Mouse (Mus musculus) megakaryocyte-erythroid progenitor cell, adult 5-6 weeks (primary cell): Measurements from ENCODE around the gene Med13l. TPM values are rescaled to one million over a fixed set of nuclear protein-coding genes. Genes with fewer than 3 reads are reported as not detected.

ENCODE experiments used
- ATAC-seq: replicated peaks from 2 replicates; pipeline ENCODE4 v1.8.0; 2016; ENCODE audit warnings: mild to moderate bottlenecking, inconsistent platforms; ENCODE audit not compliant: severe bottlenecking, poor library complexity, low FRiP score, low TSS enrichment
- total RNA-seq, 2 experiments: library from RNA; stranded (forward) in 1 of 2; stranded (reverse) in 1 of 2; fragments of 200-1000, 215-1000 nt in 1 of 2; fragments of >200 nt in 1 of 2; fragmentation: Nextera tagmentation in 1 of 2; gene quantifications; 2 replicates each; pipeline ENCODE4 v1.2.3; 2014 to 2017

Med13l gene
- total RNA-seq, 2 experiments from 2014 or later, result 11.3 to 25.9 TPM

- ATAC-seq, result peak; percentile 84
Measured at GRCm38 (mm10) chr5:118708215-118708949, 147.9 kb downstream of the Med13l start.

DNA sequence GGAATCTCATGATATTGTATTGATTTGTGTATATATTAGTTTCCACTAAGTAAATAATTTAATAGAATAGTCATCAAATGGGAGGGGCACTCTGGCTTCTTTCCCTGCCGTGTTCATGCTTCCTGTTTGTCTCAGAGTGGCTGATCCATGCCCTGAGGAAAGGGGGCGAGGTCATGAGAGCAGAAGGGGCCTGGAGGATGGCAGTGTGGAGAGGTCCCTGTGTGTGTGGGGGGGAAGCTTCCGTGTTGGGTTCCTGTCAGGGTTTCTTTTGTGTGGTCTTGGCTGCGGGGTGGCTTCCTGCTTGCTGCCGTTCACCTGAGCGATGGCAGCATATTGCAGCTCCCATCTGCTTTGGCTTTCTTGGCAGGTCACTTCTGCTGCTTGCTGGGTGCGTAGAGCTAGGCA is 149.4 kb downstream of the Med13l start:
- ATAC-seq, result no peak

DNA sequence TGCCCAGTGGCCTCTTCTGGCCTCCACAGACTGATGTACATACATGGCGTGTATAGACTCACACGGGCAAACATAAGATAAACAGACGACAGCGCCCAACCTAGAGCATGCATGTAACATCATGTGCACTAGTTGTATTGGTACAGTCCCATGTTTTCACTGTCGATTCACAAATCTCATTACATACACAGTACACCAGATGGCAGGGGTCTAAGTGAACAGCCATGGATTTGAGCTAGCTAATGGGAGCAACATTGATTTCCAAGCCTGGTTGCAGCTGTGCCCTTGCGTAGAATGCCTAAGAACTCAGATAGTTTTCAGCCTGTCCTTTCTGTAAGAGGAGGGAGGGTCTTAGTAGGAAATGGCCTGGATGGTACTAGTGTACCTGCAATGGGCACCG is 155.0 kb downstream of the Med13l start:
- no peak for ATAC-seq

DNA sequence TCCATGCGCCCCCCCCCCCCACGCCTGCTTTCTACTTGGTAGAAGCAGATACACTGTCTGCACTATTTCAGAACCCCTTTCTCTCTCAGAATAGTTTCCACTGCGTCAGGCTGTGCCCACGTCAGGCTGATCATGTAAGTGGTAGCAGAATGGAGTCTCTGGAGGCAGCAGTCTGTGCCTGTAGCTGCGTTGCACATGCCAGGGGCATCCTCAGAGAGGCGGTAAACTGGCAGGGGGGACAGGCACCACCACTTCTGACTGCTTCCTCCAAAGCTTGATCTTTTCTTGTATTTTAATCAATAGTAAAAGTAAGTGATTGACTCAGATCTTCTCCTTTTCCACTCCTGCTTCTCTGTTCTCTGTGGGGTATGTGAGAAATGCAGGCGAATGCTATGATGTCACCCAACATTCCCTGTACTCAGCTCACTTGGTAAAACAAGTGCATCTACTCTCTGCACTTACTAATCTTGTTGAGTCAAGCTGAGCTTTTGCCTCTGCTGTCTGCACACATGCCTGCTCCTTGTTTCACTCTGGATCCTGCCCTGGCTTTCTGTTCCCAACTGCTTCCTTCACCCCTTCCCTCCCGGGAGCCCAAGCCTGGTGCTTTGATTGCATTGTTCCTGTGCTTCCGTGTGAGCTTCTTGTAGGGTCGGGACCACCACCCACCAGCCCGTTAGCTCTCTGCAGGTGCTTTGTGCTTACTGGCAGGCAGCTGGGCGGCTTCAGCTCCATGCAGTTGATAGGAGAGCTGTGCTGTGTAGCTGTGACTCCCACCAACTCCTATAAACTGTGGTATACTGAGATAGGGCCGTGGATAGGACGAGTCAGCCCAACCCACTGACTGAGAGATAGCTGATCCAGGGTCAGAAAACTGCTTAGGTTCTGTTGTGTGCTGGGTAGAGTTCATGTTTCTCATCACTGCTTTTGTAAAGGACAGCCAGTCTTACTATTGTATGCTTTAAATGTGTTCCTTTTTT is 156.1 kb downstream of the Med13l start:
- peak; percentile 84 for ATAC-seq

GRCm38 (mm10) chr5:118717456-118717855 is 157.0 kb downstream of the Med13l start:
- no peak for ATAC-seq

DNA sequence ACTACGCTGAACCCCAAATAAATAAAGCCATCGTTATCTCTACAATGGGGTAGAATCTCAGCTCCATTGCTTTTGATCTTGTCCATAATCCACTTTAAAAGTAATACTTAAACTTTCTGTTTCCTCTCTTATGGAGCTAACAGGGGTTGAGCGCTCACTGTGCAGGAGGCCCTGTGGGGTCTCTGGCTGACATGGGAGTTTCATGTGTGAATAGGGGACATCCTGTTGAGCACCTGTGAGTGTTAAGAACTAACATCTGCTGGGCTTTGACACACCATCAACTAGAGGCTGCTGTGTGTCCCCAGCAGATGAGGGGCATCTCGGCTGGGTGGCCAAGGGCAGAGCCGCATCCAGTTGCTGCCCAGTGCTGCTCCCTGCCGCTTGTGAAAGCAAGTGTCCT is 157.6 kb downstream of the Med13l start:
- ATAC-seq, result no peak

DNA sequence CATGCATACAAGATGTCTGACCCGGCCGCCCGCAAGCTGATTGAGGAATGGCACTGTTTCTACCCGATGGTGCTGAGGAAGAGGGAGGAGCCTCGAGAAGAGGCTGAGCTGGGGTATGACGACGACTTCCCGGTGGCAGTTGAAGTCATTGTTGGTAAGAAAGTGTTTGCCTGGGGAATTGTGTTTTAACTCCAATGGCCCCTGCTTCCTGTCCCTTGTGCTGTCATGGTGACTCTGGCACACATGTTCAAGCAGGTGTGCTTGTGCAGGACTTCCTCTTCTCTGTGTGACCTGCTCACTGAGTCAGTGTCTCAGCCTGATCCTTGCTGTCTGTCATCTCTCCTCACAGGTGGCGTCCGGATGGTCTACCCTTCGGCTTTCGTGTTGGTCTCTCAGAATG is 160.9 kb downstream of the Med13l start:
- ATAC-seq, result no peak

DNA sequence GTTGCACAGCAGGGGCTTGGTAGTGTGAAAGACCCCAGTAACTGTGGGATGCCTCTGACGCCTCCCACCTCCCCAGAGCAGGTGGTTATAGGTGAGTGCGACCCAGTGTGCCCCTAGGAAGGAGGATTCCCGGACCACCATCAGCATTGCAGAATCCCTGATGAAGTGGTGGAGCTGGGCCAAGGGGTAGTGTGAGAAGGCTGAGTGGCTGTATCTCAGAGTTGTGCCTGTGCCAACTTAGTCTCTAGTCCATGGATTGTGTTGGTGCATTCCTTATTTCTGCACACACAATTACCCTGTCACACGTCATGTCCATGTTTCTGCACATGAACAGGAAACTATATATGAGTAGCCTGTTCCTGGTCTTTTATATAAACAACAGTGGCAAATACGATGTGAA is 161.4 kb downstream of the Med13l start:
- no peak for ATAC-seq

DNA sequence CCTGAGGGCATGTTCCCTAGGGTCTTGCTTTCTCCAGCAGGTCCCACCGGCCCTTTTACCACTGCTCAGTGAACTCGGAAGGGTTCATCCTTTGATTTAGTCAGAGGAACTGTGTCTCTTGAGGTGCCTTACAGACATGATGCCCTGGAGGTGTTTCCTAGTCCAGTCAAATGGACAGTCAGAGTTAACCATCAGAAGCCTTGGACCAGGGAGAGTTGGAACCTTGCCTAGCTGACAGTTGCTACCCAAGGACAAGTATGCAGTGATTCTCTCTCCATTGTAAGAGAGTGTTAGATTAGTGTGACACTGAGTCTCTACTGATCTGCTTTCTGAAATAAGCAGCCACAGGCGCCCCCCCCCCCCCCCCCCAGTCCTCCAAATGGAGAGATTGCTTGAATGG is 162.0 kb downstream of the Med13l start:
- ATAC-seq, result no peak

DNA sequence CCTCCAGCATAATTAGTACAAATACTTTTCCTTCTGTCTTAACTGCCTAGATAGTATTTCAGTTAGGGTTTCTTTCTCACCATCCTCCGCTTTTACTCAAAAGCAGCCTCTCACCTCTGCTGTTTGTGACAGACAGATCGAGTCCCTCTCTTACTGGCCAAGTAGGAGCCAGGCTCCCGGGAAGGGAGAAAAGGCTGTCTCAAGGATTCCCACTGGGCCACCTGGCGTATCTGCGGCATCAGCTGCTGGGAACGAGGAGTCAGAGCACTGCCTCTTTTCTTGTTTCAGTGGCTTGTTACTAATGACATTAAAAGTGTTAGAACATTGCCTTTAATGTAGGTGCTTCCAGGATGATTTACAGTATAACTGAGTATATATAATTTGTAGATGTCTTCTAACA is 164.9 kb downstream of the Med13l start:
- ATAC-seq, result no peak

DNA sequence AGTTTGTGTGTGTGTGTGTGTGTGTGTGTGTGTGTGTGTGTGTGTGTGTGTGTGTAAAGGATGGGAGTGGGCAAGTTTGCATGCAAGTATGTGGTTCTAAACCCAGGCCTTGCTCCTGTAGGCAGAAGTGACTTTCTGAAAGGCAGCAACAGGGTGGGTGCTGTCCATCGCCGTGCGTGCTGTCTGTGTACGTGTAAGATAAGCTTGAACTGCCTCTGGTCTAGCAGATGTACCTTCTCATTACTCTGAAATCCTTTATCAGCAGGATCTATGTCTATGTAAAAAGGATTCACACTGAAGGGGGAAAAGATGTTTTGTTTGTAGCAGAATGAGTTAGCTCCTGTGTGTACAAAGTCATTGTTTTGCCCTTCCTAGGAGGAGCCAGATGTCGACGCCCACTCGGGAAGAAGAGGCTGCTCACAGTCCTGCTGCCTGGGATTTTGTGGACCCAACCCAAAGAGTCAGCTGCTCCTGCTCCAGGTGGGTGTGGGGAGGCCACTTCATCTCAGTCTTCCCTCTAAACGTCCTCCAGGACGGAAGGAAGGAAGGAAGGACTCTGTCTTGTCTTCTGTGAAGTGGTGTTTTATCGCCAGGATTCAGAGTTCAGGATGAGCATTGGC is 165.5 kb downstream of the Med13l start:
- ATAC-seq, result peak; percentile 94

DNA sequence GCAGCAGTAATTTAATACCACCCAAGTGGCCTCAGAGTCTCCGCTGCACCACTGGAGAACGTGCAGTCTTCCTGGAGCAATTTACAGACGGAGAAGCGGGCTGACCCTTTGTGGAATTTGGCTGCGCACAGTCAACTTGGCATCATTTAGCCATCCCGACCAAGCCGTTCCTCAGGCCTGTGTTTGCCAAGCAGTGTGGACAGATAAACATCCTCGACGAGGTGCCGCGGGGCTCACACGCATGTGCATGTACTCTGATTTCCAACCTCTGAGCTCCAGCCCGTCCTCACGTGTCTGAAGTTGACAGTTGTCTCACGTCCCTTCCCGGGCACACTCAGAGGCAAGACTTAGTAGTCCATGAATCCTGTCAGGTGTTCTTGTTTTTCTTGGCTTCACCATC is 166.9 kb downstream of the Med13l start:
- ATAC-seq, result no peak

- ATAC-seq, result no peak
Measured at GRCm38 (mm10) chr5:118732221-118732620, 171.7 kb downstream of the Med13l start.

DNA sequence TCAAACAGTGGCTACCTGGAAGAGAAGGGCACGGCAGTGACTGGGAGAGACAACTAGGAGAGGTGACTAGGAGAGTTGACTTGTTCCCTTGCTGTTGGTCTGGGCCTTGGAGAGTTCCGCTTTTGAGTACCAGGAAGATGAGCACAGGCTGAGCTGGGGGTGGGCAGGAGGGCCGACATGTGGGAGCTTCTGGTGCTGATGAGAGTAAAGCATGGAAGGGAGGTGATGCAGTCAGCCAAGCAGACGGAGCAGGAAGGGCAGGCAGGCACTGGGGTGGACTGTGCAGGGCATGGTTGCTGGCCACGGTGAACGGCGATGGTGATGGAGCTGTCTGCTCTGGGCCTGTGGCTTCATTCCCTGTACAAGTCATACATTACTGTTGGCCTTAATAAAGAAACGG is 172.2 kb downstream of the Med13l start:
- ATAC-seq, result no peak

GRCm38 (mm10) chr5:118733566-118733965 is 173.1 kb downstream of the Med13l start:
- no peak for ATAC-seq

- no peak for ATAC-seq
Measured at GRCm38 (mm10) chr5:118734455-118734854, 174.0 kb downstream of the Med13l start.

DNA sequence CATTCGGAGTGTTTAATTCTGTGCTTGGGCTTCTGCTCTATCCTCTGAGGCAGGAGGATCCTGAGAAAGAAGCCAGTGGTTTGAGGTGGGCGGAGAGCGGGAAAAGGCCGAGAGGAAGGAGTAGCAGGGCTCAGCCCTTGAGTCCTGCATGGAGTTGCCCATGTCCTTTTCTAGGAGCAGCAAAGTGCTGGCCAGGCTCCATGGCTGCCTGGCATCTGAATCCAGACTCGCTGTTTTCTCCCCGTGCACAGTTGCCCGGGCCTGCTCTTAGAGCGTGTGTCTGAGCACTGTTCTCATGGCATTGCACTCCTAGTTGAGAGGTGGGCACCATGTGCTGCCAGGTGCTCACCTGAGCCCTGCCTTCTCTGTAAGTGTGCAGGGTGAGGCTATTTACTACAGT is 175.3 kb downstream of the Med13l start:
- no peak for ATAC-seq

- peak; percentile 79 for ATAC-seq
Measured at GRCm38 (mm10) chr5:118737548-118737947, 177.1 kb downstream of the Med13l start.

DNA sequence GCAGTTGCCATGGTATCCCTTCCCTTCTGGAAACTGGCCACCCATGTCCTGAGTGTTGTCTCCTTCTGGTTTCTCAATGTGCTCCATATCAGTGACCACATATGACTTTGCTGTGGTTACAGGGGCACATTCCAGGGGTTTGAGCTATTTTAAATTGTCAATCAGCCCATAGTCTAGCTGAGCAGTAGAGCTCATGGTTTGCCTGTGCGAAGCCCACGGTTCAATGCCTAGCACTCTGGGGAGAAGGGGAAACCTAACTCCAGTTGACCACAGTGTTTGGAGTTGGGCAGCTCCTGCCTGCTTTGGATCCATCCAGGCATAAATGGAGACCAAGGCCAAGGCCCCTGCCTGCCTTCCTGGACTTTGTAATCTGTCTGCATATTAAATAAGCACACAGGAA is 182.6 kb downstream of the Med13l start:
- no peak for ATAC-seq

GRCm38 (mm10) chr5:118747026-118747425 is 186.5 kb downstream of the Med13l start:
- ATAC-seq, result 0 out of 2 replicates have a peak, but pooled peaks have one; percentile 10
